Comparison of ENCODE assay signal across 14 mouse cellular contexts in genomic region chr7:81685375-81685774, GRCm38 (mm10). TPM values are rescaled to one million over a fixed set of nuclear protein-coding genes. Genes with fewer than 3 reads are reported as not detected.
DNase-seq lines count a peak whose midpoint lies in the region; ATAC-seq and TF ChIP-seq lines count a peak whose summit lies in the region.
"Had no signal": no experiment of that assay in that cellular context is flagged by ENCODE, and none has a peak within 500 bp of the region (broad histone marks: within the 10 kb centered on the region; RNA-seq: fewer than 3 reads in every experiment).

No protein-coding gene starts in this region.

- H3K4me3 ChIP-seq in embryonic facial prominence, embryonic 14.5 days (ENCODE audit: low read depth, low read length): no peak overlapping the region
- H3K4me3 ChIP-seq in embryonic facial prominence, embryonic 10.5 days: no peak overlapping the region
- H3K4me3 ChIP-seq in layer of hippocampus, adult 2 months: no peak overlapping the region
- H3K4me3 ChIP-seq in heart, embryonic 16.5 days (ENCODE audit: low read length): no peak overlapping the region

- H3K36me3 ChIP-seq in embryonic facial prominence, embryonic 14.5 days (ENCODE audit: control insufficient read depth, insufficient read depth, low read length): no peaks in the 10 kb centered on the region
- H3K36me3 ChIP-seq in embryonic facial prominence, embryonic 10.5 days (replicated peaks): no peaks in the 10 kb centered on the region
- no peaks in the 10 kb centered on the region for H3K36me3 ChIP-seq in heart, embryonic 16.5 days (ENCODE audit: control insufficient read depth, insufficient read depth)

- H3K9ac ChIP-seq in embryonic facial prominence, embryonic 14.5 days (ENCODE audit: low read depth, low read length): no peak overlapping the region
- no peak overlapping the region for H3K9ac ChIP-seq in heart, embryonic 16.5 days (ENCODE audit: low read length)

- H3K27ac ChIP-seq in embryonic facial prominence, embryonic 14.5 days (replicated peaks; ENCODE audit: low read depth, low read length): no peak overlapping the region
- no peak overlapping the region for H3K27ac ChIP-seq in embryonic facial prominence, embryonic 10.5 days (replicated peaks)
- peak overlapping the region; percentile 77 for H3K27ac ChIP-seq in layer of hippocampus, adult 2 months
- H3K27ac ChIP-seq in heart, embryonic 16.5 days (ENCODE audit: low read length): peak overlapping the region; percentile 97
- H3K27ac ChIP-seq: macrophage had no signal

- DNase-seq in embryonic facial prominence, embryonic 14.5 days (ENCODE audit: low spot score): peak; percentile 14
- DNase-seq in embryonic facial prominence, embryonic 10.5 days (ENCODE audit: low spot score): no peak
- peak in 1 of 2 experiments; percentile 29 for DNase-seq in layer of hippocampus, adult 2 months (ENCODE audit: low spot score in 2 of 2)
- no peak for DNase-seq in layer of hippocampus, adult 9-10 months (ENCODE audit: low spot score)
- peak; percentile 87 to 89 for DNase-seq in cerebellum, postnatal 10 days
- no peak for DNase-seq in spleen, postnatal 4 days (ENCODE audit: low spot score in 2 of 2)
- DNase-seq in urinary bladder, postnatal 25 days (ENCODE audit: low spot score): no peak
- DNase-seq: adrenal gland, postnatal 36 days; kidney, postnatal 10 days; liver had no signal

- no peaks in the 10 kb centered on the region; the same call in none of the 2 replicates for H3K4me1 ChIP-seq in embryonic facial prominence, embryonic 14.5 days (ENCODE audit: control insufficient read depth, insufficient read depth, low read length)
- peaks cover 23% of the 10 kb centered on the region for H3K4me1 ChIP-seq in embryonic facial prominence, embryonic 10.5 days
- peaks cover 49% of the 10 kb centered on the region for H3K4me1 ChIP-seq in heart, embryonic 16.5 days (ENCODE audit: control insufficient read depth, insufficient read depth, low read length)

- no peak for ATAC-seq in embryonic facial prominence, embryonic 14.5 days (ENCODE audit: low read depth)
- no peak for ATAC-seq in heart, embryonic 16.5 days (replicated peaks; ENCODE audit: extremely low read depth, insufficient read depth, low FRiP score)
- ATAC-seq: inflammation-experienced regulatory T-cells, adult 6 months had no signal

- 79% methylated on average over 7 of the region's 7 CpGs for whole genome bisulfite sequencing in embryonic facial prominence, embryonic 14.5 days
- WGBS in embryonic facial prominence, embryonic 10.5 days: 83% methylated on average over 7 of the region's 7 CpGs
- WGBS in heart, embryonic 16.5 days: 70% methylated on average over 7 of the region's 7 CpGs

- H3K27me3 ChIP-seq in embryonic facial prominence, embryonic 14.5 days (replicated peaks; ENCODE audit: control insufficient read depth, insufficient read depth, low read length): no peaks in the 10 kb centered on the region
- no peaks in the 10 kb centered on the region for H3K27me3 ChIP-seq in embryonic facial prominence, embryonic 10.5 days (replicated peaks; ENCODE audit: low read depth, poor library complexity, severe bottlenecking)
- H3K27me3 ChIP-seq in heart, embryonic 16.5 days (ENCODE audit: control insufficient read depth, insufficient read depth, low read length): no peaks in the 10 kb centered on the region

- H3K9me3 ChIP-seq in embryonic facial prominence, embryonic 14.5 days (ENCODE audit: control insufficient read depth, low read length): no peaks in the 10 kb centered on the region
- no peaks in the 10 kb centered on the region for H3K9me3 ChIP-seq in embryonic facial prominence, embryonic 10.5 days
- no peaks in the 10 kb centered on the region for H3K9me3 ChIP-seq in heart, embryonic 16.5 days (replicated peaks; ENCODE audit: control insufficient read depth, low read length)

- TF ChIP-seq CTCF in layer of hippocampus, adult 2 months (conservative IDR thresholded peaks at IDR 0.05): no peak

- H3K4me2 ChIP-seq in embryonic facial prominence, embryonic 14.5 days (ENCODE audit: low read depth, low read length): no peak overlapping the region
- H3K4me2 ChIP-seq in heart, embryonic 16.5 days (ENCODE audit: low read depth, low read length): no peak overlapping the region

RNA-seq across cellular contexts. Expression of gene Homer2, which starts 22.0 kb away (rescaled TPM):
- polyA plus RNA-seq in embryonic facial prominence, embryonic 14.5 days (2014; fragmentation: Nextera tagmentation; extraction: Ambion mirVana): 23.7 and 25.2 TPM in 2 replicates
- 12.2 and 14.6 TPM in 2 replicates for polyA plus RNA-seq in embryonic facial prominence, embryonic 10.5 days (2016; fragmentation: Nextera tagmentation; extraction: Ambion mirVana)
- 10 to 100 TPM; 90.4 to 92.1 TPM for total RNA-seq in layer of hippocampus, adult 2 months (2021)
- polyA plus RNA-seq in heart, embryonic 16.5 days (2015; fragmentation: Nextera tagmentation; extraction: Ambion mirVana): 53.9 and 59.9 TPM in 2 replicates
- total RNA-seq: monocyte, adult 5-6 weeks had no signal
- polyA plus RNA-seq: macrophage had no signal

Comparison
In these comparisons a context has a peak if more than half of its experiments do, and no peak if none do; other contexts are left out.
1. DNase-seq: peak in embryonic facial prominence, embryonic 14.5 days (single experiment) and cerebellum, postnatal 10 days (2 of 2); none in embryonic facial prominence, embryonic 10.5 days (single experiment), layer of hippocampus, adult 9-10 months (single experiment), spleen, postnatal 4 days (0 of 2) and urinary bladder, postnatal 25 days (single experiment).
2. H3K27ac ChIP-seq: peak in layer of hippocampus, adult 2 months (single experiment) and heart, embryonic 16.5 days (single experiment); none in embryonic facial prominence, embryonic 14.5 days (single experiment) and embryonic facial prominence, embryonic 10.5 days (single experiment).